Mouse (Mus musculus): ENCODE results near the gene Gm12789. TPM values are rescaled to one million over a fixed set of nuclear protein-coding genes. Genes with fewer than 3 reads are reported as not detected.
"Not testable (repeated sequence)": the region's sequence is repeated elsewhere in the genome, so short reads cannot be mapped to it uniquely, and the experiment has no call there.

Gene Gm12789
- polyA plus RNA-seq (2015; fragmentation: Nextera tagmentation; extraction: Ambion mirVana), result not detected in 2 replicates

DNA sequence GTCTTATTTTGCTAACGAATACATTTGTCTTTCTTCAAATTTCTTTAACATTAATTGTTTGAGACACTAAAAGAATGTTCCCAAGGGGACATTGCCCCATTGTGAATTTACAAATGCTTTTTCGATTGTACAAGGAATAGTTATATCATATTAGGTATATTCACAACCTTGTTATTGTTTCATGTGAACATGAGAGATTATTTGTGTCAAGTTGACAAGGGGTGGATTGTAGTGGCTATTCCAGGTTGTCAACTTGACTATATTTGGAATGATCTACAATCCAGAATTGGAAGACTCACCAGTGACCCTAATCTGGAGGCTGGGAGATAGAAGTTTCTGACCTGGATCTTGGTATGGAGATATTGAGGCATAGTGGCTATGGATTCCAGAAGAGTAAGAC is at the start of gene Gm12789:
Gm12789 (plus strand) TSS at position 301 of the 400 bp plus-strand sequence.
- H3K4me1 ChIP-seq (replicated peaks; ENCODE audit: control insufficient read depth, insufficient read depth); H3K9ac ChIP-seq (ENCODE audit: low read length); H3K4me2 ChIP-seq (replicated peaks; ENCODE audit: low read depth); H3K4me3 ChIP-seq (ENCODE audit: low read depth, low read length); H3K36me3 ChIP-seq (ENCODE audit: control insufficient read depth, insufficient read depth, low read length); H3K27me3 ChIP-seq (ENCODE audit: control insufficient read depth, insufficient read depth, low read length); H3K27ac ChIP-seq (replicated peaks); DNase-seq (ENCODE audit: low spot score); ATAC-seq (ENCODE audit: low FRiP score, low TSS enrichment); H3K9me3 ChIP-seq (ENCODE audit: control insufficient read depth, low read length): not testable (repeated sequence)
- 88% methylated on average over 2 of the region's 2 CpGs for WGBS

DNA sequence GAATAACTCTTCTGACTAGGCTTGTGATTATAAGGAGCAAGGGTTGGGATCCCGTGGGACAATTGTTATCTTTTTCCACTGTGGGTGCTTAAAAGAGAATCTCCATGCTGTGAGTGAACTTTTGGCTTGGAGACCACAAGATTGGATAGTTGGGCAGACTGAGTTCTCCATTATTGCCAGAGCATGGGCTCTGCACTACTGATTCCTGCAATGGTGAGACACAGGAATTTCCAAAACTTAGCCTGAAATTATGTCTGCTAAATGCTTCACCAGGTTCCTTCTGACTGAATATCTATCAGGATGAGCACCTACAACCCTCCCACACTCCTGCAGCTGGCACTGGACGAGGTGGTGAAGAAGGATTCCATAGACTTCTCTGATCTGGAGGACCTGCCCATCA is 46.3 kb upstream of the Gm12789 start, which contains the start of gene Gm12794:
Gm12794 (plus strand) TSS at position 301 of the 400 bp plus-strand sequence.
- 63% methylated on average over 1 of the region's 2 CpGs for WGBS
- not testable (repeated sequence) for DNase-seq (ENCODE audit: low spot score); ATAC-seq (ENCODE audit: low FRiP score, low TSS enrichment); H3K9me3 ChIP-seq (ENCODE audit: control insufficient read depth, low read length); H3K9ac ChIP-seq (ENCODE audit: low read length); H3K36me3 ChIP-seq (ENCODE audit: control insufficient read depth, insufficient read depth, low read length); H3K4me2 ChIP-seq (replicated peaks; ENCODE audit: low read depth); H3K27me3 ChIP-seq (ENCODE audit: control insufficient read depth, insufficient read depth, low read length); H3K4me3 ChIP-seq (ENCODE audit: low read depth, low read length); H3K4me1 ChIP-seq (replicated peaks; ENCODE audit: control insufficient read depth, insufficient read depth); H3K27ac ChIP-seq (replicated peaks)

DNA sequence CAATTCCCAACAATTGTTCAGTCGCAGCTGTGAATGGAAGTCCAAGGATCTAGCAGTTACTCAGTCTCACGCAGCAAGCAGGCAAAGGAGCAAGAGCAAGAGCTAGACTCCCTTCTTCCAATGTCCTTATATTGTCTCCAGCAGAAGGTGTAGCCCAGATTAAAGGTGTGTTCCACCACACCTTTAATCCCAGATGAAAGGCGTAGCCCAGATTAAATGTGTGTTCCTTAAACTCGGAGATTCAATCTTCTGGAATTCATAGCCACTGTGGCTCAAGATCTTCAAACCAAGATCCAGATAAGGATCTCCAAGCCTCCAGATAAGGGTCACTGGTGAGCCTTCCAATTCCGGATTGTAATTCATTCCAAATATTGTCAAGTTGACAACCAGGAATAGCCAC is 5.5 kb upstream of the Gm12789 start, which contains the start of gene Gm12790:
Gm12790 (minus strand) TSS at position 101 of the 400 bp plus-strand sequence.
- not testable (repeated sequence) for H3K27ac ChIP-seq (replicated peaks); H3K27me3 ChIP-seq (ENCODE audit: control insufficient read depth, insufficient read depth, low read length); H3K4me1 ChIP-seq (replicated peaks; ENCODE audit: control insufficient read depth, insufficient read depth); H3K9ac ChIP-seq (ENCODE audit: low read length); H3K36me3 ChIP-seq (ENCODE audit: control insufficient read depth, insufficient read depth, low read length); DNase-seq (ENCODE audit: low spot score); H3K4me3 ChIP-seq (ENCODE audit: low read depth, low read length); H3K9me3 ChIP-seq (ENCODE audit: control insufficient read depth, low read length); H3K4me2 ChIP-seq (replicated peaks; ENCODE audit: low read depth); ATAC-seq (ENCODE audit: low FRiP score, low TSS enrichment)
- WGBS, result no CpG with 5 or more reads among the region's 5 CpGs

DNA sequence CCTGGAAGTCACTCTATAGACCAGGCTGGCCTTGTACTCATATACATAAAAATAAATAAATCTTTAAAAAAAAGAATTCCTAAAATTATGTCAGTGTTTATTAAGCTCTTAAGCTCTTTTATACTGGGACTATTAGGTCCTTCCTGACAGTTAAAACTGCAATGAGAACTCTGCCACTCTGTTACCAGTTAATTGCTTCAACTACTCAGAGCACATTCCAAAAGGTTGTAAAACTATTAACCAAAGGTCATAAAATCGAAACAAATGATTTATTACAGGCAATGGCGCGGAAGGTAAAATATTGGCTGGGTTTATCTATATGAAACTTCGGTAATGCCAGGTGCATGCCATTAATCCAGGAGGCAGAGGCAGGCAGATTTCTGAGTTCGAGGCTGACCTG is 748 bp upstream of the Gm12789 start:
- Histone ChIP-seq H3K27ac (replicated peaks) (no peak overlapping the region), H3K9me3 (ENCODE audit: control insufficient read depth, low read length) (no peaks in the 10 kb centered on the region), H3K4me1 (replicated peaks; ENCODE audit: control insufficient read depth, insufficient read depth) (no peaks in the 10 kb centered on the region), H3K27me3 (ENCODE audit: control insufficient read depth, insufficient read depth, low read length) (no peaks in the 10 kb centered on the region), H3K4me3 (ENCODE audit: low read depth, low read length) (no peak overlapping the region), H3K9ac (ENCODE audit: low read length) (no peak overlapping the region), H3K4me2 (replicated peaks; ENCODE audit: low read depth) (no peak overlapping the region), H3K36me3 (ENCODE audit: control insufficient read depth, insufficient read depth, low read length) (no peaks in the 10 kb centered on the region)
- no peak for TF ChIP-seq CTCF (IDR thresholded peaks at IDR 0.05; ENCODE audit: low read depth)
- TF ChIP-seq EP300 (optimal IDR thresholded peaks at IDR 0.05), result no peak
- no peak for DNase-seq (ENCODE audit: low spot score)
- no peak for ATAC-seq (ENCODE audit: low FRiP score, low TSS enrichment)
- WGBS, result 81% methylated on average over 5 of the region's 5 CpGs

DNA sequence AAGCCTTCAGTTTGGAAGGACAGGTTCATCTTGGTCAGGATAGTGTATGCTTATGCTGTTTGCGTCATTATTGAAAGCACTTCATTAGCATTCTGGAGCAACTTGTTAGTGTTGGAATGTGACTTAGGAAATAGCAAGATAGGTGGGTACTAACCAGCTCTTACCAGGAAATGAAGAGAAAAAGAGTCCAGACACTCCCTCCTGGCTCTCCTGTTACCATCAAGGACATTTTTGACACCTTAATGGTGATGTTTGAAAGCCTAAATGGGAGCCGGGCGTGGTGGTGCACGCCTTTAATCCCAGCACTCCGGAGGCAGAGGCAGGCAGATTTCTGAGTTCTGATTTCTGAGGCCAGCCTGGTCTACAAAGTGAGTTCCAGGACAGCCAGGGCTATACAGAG is 11.0 kb downstream of the Gm12789 start:
- TF ChIP-seq CTCF (IDR thresholded peaks at IDR 0.05; ENCODE audit: low read depth) (no peak), EP300 (optimal IDR thresholded peaks at IDR 0.05) (no peak)
- Histone ChIP-seq H3K27ac (replicated peaks) (no peak overlapping the region), H3K36me3 (ENCODE audit: control insufficient read depth, insufficient read depth, low read length) (no peaks in the 10 kb centered on the region), H3K27me3 (ENCODE audit: control insufficient read depth, insufficient read depth, low read length) (no peaks in the 10 kb centered on the region), H3K4me3 (ENCODE audit: low read depth, low read length) (no peak overlapping the region), H3K4me1 (replicated peaks; ENCODE audit: control insufficient read depth, insufficient read depth) (no peaks in the 10 kb centered on the region), H3K9me3 (ENCODE audit: control insufficient read depth, low read length) (no peaks in the 10 kb centered on the region), H3K9ac (ENCODE audit: low read length) (no peak overlapping the region), H3K4me2 (replicated peaks; ENCODE audit: low read depth) (no peak overlapping the region)
- DNase-seq (ENCODE audit: low spot score), result no peak
- no peak for ATAC-seq (ENCODE audit: low FRiP score, low TSS enrichment)
- WGBS, result 84% methylated on average over 5 of the region's 5 CpGs

DNA sequence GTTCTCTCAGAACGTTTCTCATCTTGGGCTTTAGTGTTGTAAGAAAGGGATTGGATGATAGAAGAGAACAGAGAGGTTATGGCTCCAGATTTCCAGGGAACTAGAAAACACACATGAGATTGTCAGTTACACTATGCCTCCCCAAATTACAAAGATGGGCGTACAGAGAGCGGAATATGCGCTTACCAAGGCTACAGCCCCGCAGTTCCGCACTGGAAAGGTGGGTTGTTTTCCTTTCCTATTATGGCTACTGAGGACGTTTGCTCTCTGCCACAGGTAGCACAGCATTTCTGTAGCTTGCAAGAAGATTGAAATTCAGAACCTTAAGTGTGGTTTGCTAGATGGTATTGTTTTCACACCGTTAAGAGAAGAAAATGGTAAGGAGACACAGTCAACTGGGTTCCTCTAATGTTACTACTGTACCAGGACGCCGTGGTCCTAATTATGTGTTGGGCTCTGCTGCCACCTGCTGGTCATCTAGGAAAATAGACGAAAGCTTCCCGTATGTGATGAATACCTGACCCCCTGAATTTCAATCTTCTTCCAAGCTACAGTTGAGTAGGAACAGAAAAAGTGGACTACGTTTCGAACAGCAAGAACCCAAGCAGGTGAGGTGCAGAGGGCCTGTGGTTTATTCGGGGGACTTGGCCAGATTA is 12.0 kb downstream of the Gm12789 start:
- Histone ChIP-seq H3K4me1 (replicated peaks; ENCODE audit: control insufficient read depth, insufficient read depth) (no peaks in the 10 kb centered on the region), H3K27ac (replicated peaks) (no peak overlapping the region), H3K9ac (ENCODE audit: low read length) (no peak overlapping the region), H3K27me3 (ENCODE audit: control insufficient read depth, insufficient read depth, low read length) (no peaks in the 10 kb centered on the region), H3K4me3 (ENCODE audit: low read depth, low read length) (no peak overlapping the region), H3K9me3 (ENCODE audit: control insufficient read depth, low read length) (no peaks in the 10 kb centered on the region), H3K36me3 (ENCODE audit: control insufficient read depth, insufficient read depth, low read length) (no peaks in the 10 kb centered on the region), H3K4me2 (replicated peaks; ENCODE audit: low read depth) (no peak overlapping the region)
- ATAC-seq (ENCODE audit: low FRiP score, low TSS enrichment) (no peak), DNase-seq (ENCODE audit: low spot score) (peak; percentile 76)
- WGBS, result 36% methylated on average over 15 of the region's 15 CpGs
- peak; percentile 91 for TF ChIP-seq CTCF (IDR thresholded peaks at IDR 0.05; ENCODE audit: low read depth)
- no peak for TF ChIP-seq EP300 (optimal IDR thresholded peaks at IDR 0.05)

All from stomach, postnatal 0 days (tissue).